Mouse (Mus musculus) ES-E14 (cell line): ENCODE measurements around the gene Rogdi.

Experiments used
- CHD2 ChIP-seq: IDR thresholded peaks from 2 replicates; pipeline ENCODE4 v1.6.1; 2014; ENCODE audit warnings: mild to moderate bottlenecking, low read depth, low read length, inconsistent platforms
- MAFK ChIP-seq: IDR thresholded peaks from 2 replicates; pipeline ENCODE4 v1.6.1; 2014; ENCODE audit warnings: mild to moderate bottlenecking, low read depth, low read length, inconsistent platforms; ENCODE audit not compliant: insufficient read depth
- ZC3H11A ChIP-seq: IDR thresholded peaks from 2 replicates; pipeline ENCODE4 v1.6.1; 2012; ENCODE audit warnings: low read depth, mild to moderate bottlenecking, inconsistent platforms, low read length, borderline replicate concordance

GRCm38 (mm10) chr16:4984717-4985116 lies 28.6 kb downstream of the Rogdi start:
- no peak for TF ChIP-seq CHD2
- no peak for TF ChIP-seq MAFK
- TF ChIP-seq ZC3H11A = no peak
